Mouse (Mus musculus) MEL (cell line): ENCODE results near the gene Pea15a. TPM values are rescaled to one million over a fixed set of nuclear protein-coding genes. Genes with fewer than 3 reads are reported as not detected.

Experiments
- DNase-seq: peaks from one replicate; pipeline ENCODE4 v3.0.0; 2011; ENCODE audit warnings: low read depth, low spot score
- H3K27ac ChIP-seq: 2 replicates; pipeline ENCODE4 v1.5.1; 2012; ENCODE audit warnings: low read depth, mild to moderate bottlenecking, control low read depth, low read length, moderate library complexity; ENCODE audit not compliant: control insufficient read depth
- H3K27me3 ChIP-seq, 2 experiments: fragments of 150-350 bp in 1 of 2; sonication (generic) in 1 of 2; 2 replicates each; pipeline ENCODE4 v1.6.1; 2012; ENCODE audit warnings: low read length in 2 of 2, mild to moderate bottlenecking in 2 of 2, improper control_type of control experiment in 1 of 2, moderate library complexity in 1 of 2; ENCODE audit not compliant: insufficient read depth in 2 of 2, control insufficient read depth in 1 of 2
- H3K36me3 ChIP-seq, 2 experiments: 2 replicates each; pipeline ENCODE4 v1.6.1; 2012 to 2014; ENCODE audit warnings: low read length in 2 of 2, improper control_type of control experiment in 1 of 2, inconsistent platforms in 1 of 2, mild to moderate bottlenecking in 1 of 2; ENCODE audit not compliant: insufficient read depth in 2 of 2, control insufficient read depth in 1 of 2
- H3K4me1 ChIP-seq, 2 experiments: fragments of 150-350 bp in 1 of 2; sonication (generic) in 1 of 2; 2 replicates each; pipeline ENCODE4 v1.6.1; 2012; ENCODE audit warnings: low read length in 2 of 2, improper control_type of control experiment in 1 of 2, mild to moderate bottlenecking in 1 of 2; ENCODE audit not compliant: insufficient read depth in 2 of 2, control insufficient read depth in 1 of 2
- H3K4me3 ChIP-seq, 2 experiments: fragments of 150-350 bp in 1 of 2; sonication (generic) in 1 of 2; 2 replicates each; pipeline ENCODE4 v1.5.1; 2012; ENCODE audit warnings: low read depth in 2 of 2, low read length in 2 of 2, mild to moderate bottlenecking in 2 of 2, moderate library complexity in 2 of 2, control low read depth in 1 of 2, improper control_type of control experiment in 1 of 2; ENCODE audit not compliant: control insufficient read depth in 1 of 2, insufficient read depth in 1 of 2
- H3K79me2 ChIP-seq: 2 replicates; pipeline ENCODE4 v1.6.1; 2012; ENCODE audit warnings: mild to moderate bottlenecking, low read length, moderate library complexity; ENCODE audit not compliant: control insufficient read depth, poor library complexity, insufficient read depth
- H3K9ac ChIP-seq: 2 replicates; pipeline ENCODE4 v1.6.1; 2012; ENCODE audit warnings: low read depth, mild to moderate bottlenecking, control low read depth, low read length, moderate library complexity; ENCODE audit not compliant: control insufficient read depth, poor library complexity, severe bottlenecking
- H3K9me3 ChIP-seq: fragments of 150-350 bp; sonication (generic); replicated peaks from 2 replicates; pipeline ENCODE4 v1.6.1; 2012; ENCODE audit warnings: mild to moderate bottlenecking, low read length, improper control_type of control experiment, moderate library complexity; ENCODE audit not compliant: insufficient read depth
- E2F4 ChIP-seq: IDR thresholded peaks from 2 replicates; pipeline ENCODE4 v1.6.1; 2011; ENCODE audit warnings: low read depth, low read length, improper control_type of control experiment, borderline replicate concordance
- EP300 ChIP-seq, 2 experiments: IDR thresholded peaks; 2 replicates each; pipeline ENCODE4 v1.6.1; 2011; ENCODE audit warnings: improper control_type of control experiment in 2 of 2, low read length in 2 of 2, low read depth in 1 of 2, mild to moderate bottlenecking in 1 of 2
- ETS1 ChIP-seq: IDR thresholded peaks from 2 replicates; pipeline ENCODE4 v1.6.1; 2012; ENCODE audit warnings: low read depth, mild to moderate bottlenecking, inconsistent platforms, low read length, improper control_type of control experiment, moderate library complexity
- GABPA ChIP-seq: IDR thresholded peaks from 2 replicates; pipeline ENCODE4 v1.6.1; 2012; ENCODE audit warnings: low read depth, mild to moderate bottlenecking, inconsistent platforms, low read length, improper control_type of control experiment, moderate library complexity
- GATA1 ChIP-seq: IDR thresholded peaks from 2 replicates; pipeline ENCODE4 v1.6.1; 2011; ENCODE audit warnings: low read depth, low read length, improper control_type of control experiment
- JUND ChIP-seq: IDR thresholded peaks from 2 replicates; pipeline ENCODE4 v1.6.1; 2011; ENCODE audit warnings: low read depth, mild to moderate bottlenecking, improper control_type of control experiment, low read length
- MAZ ChIP-seq: IDR thresholded peaks from 2 replicates; pipeline ENCODE4 v1.6.1; 2012; ENCODE audit warnings: low read depth, mild to moderate bottlenecking, inconsistent platforms, low read length, improper control_type of control experiment
- MYC ChIP-seq: IDR thresholded peaks from 2 replicates; pipeline ENCODE4 v1.6.1; 2011; ENCODE audit warnings: low read depth, mild to moderate bottlenecking, low read length, improper control_type of control experiment, moderate library complexity
- NELFE ChIP-seq: IDR thresholded peaks from 2 replicates; pipeline ENCODE4 v1.6.1; 2011; ENCODE audit warnings: low read depth, low read length, improper control_type of control experiment
- SIN3A ChIP-seq: IDR thresholded peaks from 2 replicates; pipeline ENCODE4 v1.6.1; 2012; ENCODE audit warnings: low read length, improper control_type of control experiment, inconsistent platforms
- SMC3 ChIP-seq: IDR thresholded peaks from 2 replicates; pipeline ENCODE4 v1.6.1; 2011; ENCODE audit warnings: low read depth, low read length, improper control_type of control experiment
- TAL1 ChIP-seq: IDR thresholded peaks from 2 replicates; pipeline ENCODE4 v1.6.1; 2012; ENCODE audit warnings: mild to moderate bottlenecking, inconsistent platforms, low read length, moderate library complexity, mixed read lengths
- TCF12 ChIP-seq: IDR thresholded peaks from 2 replicates; pipeline ENCODE4 v1.6.1; 2014; ENCODE audit warnings: low read depth, mild to moderate bottlenecking, inconsistent platforms, low read length, improper control_type of control experiment, moderate library complexity
- UBTF ChIP-seq: IDR thresholded peaks from 2 replicates; pipeline ENCODE4 v1.6.1; 2012; ENCODE audit warnings: low read depth, mild to moderate bottlenecking, inconsistent platforms, low read length, improper control_type of control experiment, moderate library complexity, borderline replicate concordance; ENCODE audit not compliant: insufficient read depth
- USF1 ChIP-seq: IDR thresholded peaks from 2 replicates; pipeline ENCODE4 v1.6.1; 2014; ENCODE audit warnings: low read depth, mild to moderate bottlenecking, inconsistent platforms, low read length, improper control_type of control experiment, moderate library complexity
- ZNF384 ChIP-seq: IDR thresholded peaks from 2 replicates; pipeline ENCODE4 v1.6.1; 2012; ENCODE audit warnings: low read depth, mild to moderate bottlenecking, inconsistent platforms, low read length, improper control_type of control experiment
- polyA plus RNA-seq, 2 experiments: library from polyadenylated mRNA; stranded (reverse) in 1 of 2; unstranded in 1 of 2; fragments of >175 nt in 1 of 2; fragments of >200 nt in 1 of 2; gene quantifications; 2 replicates each; pipeline versions ENCODE4 v1.2.1 to v1.2.4; 2012; ENCODE audit warnings: low replicate concordance in 2 of 2, low read depth in 1 of 2; ENCODE audit not compliant: insufficient read length in 2 of 2, insufficient read depth in 1 of 2, missing spikeins in 1 of 2
- total RNA-seq: library from RNA; depleted of rRNA; stranded (reverse); fragments of 300-350 nt; gene quantifications from 2 replicates; pipeline ENCODE4 v1.2.3, GENCODE M21; 2012

The Pea15a gene
- total and polyA plus RNA-seq, 3 experiments: 2.4 to 7.5 TPM; not detected in 1

- Histone ChIP-seq H3K27me3 (no peaks in the 10 kb centered on the region), H3K9ac (no peak overlapping the region), H3K9me3 (no peaks in the 10 kb centered on the region), H3K27ac (peak overlapping the region; percentile 34; the same call in 1 of the 2 replicates), H3K4me3 (no peak overlapping the region), H3K4me1 (peaks cover 3 to 7% of the 10 kb centered on the region in 2 experiments), H3K36me3 (peaks cover 15 to 27% of the 10 kb centered on the region in 2 experiments), H3K79me2 (no peaks in the 10 kb centered on the region)
- peak; percentile 40 for DNase-seq
- TF ChIP-seq JUND: no peak
- 0 out of 2 replicates have a peak, but pooled peaks have one; percentile 16 for TF ChIP-seq SIN3A
- TF ChIP-seq GATA1: peak; percentile 69
- no peak for TF ChIP-seq SMC3
- peak; percentile 76 for TF ChIP-seq EP300 (IDR thresholded peaks at IDR 0.05; ENCODE audit: low read depth in 1 of 2, low read length in 2 of 2)
- peak; percentile 50 for TF ChIP-seq TAL1
- TF ChIP-seq ETS1: peak; percentile 10; the same call in 1 of the 2 replicates
- peak; percentile 42; the same call in 1 of the 2 replicates for TF ChIP-seq TCF12
- TF ChIP-seq MYC: 0 out of 2 replicates have a peak, but pooled peaks have one; percentile 32
These were observed 22.7 kb downstream of the Pea15a start for GRCm38 (mm10) chr1:172183915-172184314.

- Histone ChIP-seq H3K36me3 (peaks cover 15 to 25% of the 10 kb centered on the region in 2 experiments), H3K9me3 (no peaks in the 10 kb centered on the region), H3K9ac (no peak overlapping the region), H3K4me1 (peaks cover 3 to 7% of the 10 kb centered on the region in 2 experiments), H3K4me3 (no peak overlapping the region; a peak in 1 of 4 replicates), H3K27ac (peak overlapping the region; percentile 43), H3K79me2 (no peaks in the 10 kb centered on the region), H3K27me3 (no peaks in the 10 kb centered on the region)
- no peak for TF ChIP-seq E2F4
- TF ChIP-seq ZNF384: peak; percentile 76
- DNase-seq: peak; percentile 73
These were observed 23.5 kb downstream of the Pea15a start for GRCm38 (mm10) chr1:172183056-172183455.

DNA sequence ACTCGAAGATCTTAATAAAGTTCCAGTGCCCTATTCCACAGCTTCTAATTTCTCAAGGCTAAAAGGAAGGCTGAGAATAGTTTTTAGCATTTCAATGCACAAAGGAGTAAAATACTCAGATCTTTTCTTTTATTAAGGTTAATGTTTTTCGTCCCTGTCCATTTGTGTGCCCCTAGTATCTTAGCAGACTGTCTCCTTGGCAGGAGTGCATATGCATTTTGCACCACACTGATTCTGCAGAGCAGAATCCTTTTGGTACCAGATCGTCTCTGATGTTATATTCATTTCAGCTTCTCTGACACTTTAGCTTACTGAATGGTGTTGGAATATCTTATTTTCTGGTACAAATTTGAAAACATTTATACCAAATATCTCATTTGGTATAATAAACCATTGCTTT is 24.8 kb downstream of the Pea15a start:
- H3K9me3 ChIP-seq: no peaks in the 10 kb centered on the region
- no peak overlapping the region for H3K27ac ChIP-seq
- no peak for DNase-seq
- TF ChIP-seq NELFE: no peak
- TF ChIP-seq E2F4: no peak
- TF ChIP-seq MAZ: no peak
- no peak for TF ChIP-seq EP300 (IDR thresholded peaks at IDR 0.05; ENCODE audit: low read depth in 1 of 2, low read length in 2 of 2)
- no peak for TF ChIP-seq UBTF
- TF ChIP-seq USF1: no peak
- no peak for TF ChIP-seq GABPA
- no peak for TF ChIP-seq ZNF384
- no peak for TF ChIP-seq ETS1
- no peak for TF ChIP-seq TCF12
- no peak overlapping the region for H3K4me3 ChIP-seq
- H3K4me1 ChIP-seq: peaks cover 3 to 7% of the 10 kb centered on the region in 2 experiments
- peaks cover 15 to 22% of the 10 kb centered on the region in 2 experiments for H3K36me3 ChIP-seq
- H3K9ac ChIP-seq: no peak overlapping the region
- no peaks in the 10 kb centered on the region for H3K79me2 ChIP-seq
- no peaks in the 10 kb centered on the region for H3K27me3 ChIP-seq
